Mouse (Mus musculus): Measurements from ENCODE around the gene Rarres2.

- no peak for TF ChIP-seq EP300 (IDR thresholded peaks at IDR 0.05; ENCODE audit: low read depth)
- no peak for TF ChIP-seq CTCF (IDR thresholded peaks at IDR 0.05; ENCODE audit: low read depth)
These were observed 47.4 kb upstream of the Rarres2 start for GRCm38 (mm10) chr6:48620031-48620430.
